Mouse (Mus musculus) cerebellum, postnatal 25 days (tissue): Measurements from ENCODE around the gene Cyp2c66.
"Not testable (repeated sequence)": the region's sequence is repeated elsewhere in the genome, so short reads cannot be mapped to it uniquely, and the experiment has no call there.

ENCODE experiments used
- DNase-seq, 2 experiments: peaks; one replicate each; pipeline ENCODE4 v3.0.0; 2021; ENCODE audit warnings: mixed read lengths in 2 of 2

Cyp2c66 gene

DNA sequence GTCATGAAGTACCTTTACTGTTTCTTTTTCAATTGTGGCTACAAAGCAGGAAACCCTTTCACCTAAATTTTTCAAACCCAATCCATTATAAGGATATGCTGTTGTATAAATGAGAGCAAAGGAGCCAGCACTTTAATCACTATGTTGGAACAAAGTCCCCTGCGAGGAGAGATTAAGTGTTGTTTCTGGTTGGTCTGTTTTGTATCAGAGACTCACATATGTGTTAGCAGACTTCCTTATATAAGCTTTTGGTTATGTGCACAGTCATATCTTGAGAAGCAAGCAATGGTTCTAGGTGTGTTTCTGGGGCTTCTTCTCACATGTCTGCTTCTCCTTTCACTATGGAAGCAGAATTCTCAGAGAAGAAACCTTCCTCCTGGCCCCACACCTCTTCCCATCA is at the start of gene Cyp2c66:
TSS of gene Cyp2c66 (plus strand) at position 255 of the 400 bp plus-strand sequence.
- no peak for DNase-seq

DNA sequence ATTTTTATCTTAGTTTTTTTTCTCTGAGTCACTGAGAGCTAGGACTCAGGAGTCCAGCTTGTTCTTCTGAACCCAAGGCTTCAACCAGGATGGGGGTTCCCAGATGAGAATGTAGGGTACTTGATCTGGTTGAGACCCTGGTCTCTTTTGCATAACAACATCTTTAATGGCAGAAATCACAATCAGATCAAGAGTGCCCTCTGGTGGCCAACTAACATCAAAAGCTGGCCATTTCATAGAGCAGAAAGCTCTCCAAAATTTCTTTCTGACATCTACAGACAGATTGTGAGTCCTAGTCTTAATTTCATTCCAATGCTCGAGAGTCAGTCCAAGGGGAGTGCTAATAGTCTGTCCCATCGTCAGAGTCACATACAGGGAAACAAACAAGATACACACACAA is 14.9 kb upstream of the Cyp2c66 start:
- DNase-seq, result not testable (repeated sequence)

DNA sequence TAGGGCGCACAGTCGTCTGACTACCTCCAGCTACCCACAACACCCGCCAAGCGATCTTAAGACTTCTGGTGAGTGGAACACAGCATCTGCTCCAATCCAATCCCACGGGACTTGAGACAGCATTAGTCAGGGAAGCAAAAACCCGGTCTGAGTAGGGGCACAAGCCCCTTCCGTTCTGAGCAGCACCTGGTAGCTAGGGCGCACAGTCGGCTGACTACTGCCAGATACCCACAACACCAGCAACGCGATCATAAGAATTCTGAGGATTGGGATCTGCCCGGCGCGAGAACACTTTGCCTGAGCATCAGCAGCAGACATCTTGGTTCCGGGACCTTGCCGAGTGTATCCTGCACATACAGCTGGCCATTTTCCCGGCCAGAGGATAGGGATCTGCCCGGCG is 43.1 kb downstream of the Cyp2c66 start:
- DNase-seq, result not testable (repeated sequence)
